Mouse (Mus musculus) liver, adult 2 months (tissue): ENCODE measurements around the gene Gm28051. TPM values are rescaled to one million over a fixed set of nuclear protein-coding genes. Genes with fewer than 3 reads are reported as not detected.

Experiments
- DNase-seq: peaks from one replicate; pipeline ENCODE4 v3.0.0-alpha.2; 2011; ENCODE audit warnings: low read depth, low spot score; ENCODE audit errors: extremely low read depth
- H3K27ac ChIP-seq: fragments of 200-500 bp; replicated peaks from 2 replicates; pipeline ENCODE4 v1.5.1; 2012; ENCODE audit warnings: low read depth, mild to moderate bottlenecking, control low read depth, inconsistent platforms, low read length; ENCODE audit not compliant: insufficient read depth
- H3K27me3 ChIP-seq: fragments of 200-500 bp; 2 replicates; pipeline ENCODE4 v1.6.1; 2012; ENCODE audit warnings: mild to moderate bottlenecking, moderate library complexity, low read length, inconsistent platforms; ENCODE audit not compliant: control insufficient read depth, insufficient read depth
- H3K36me3 ChIP-seq: fragments of 200-500 bp; 2 replicates; pipeline ENCODE4 v1.6.1; 2012; ENCODE audit warnings: low read length, inconsistent platforms; ENCODE audit not compliant: control insufficient read depth, insufficient read depth
- H3K4me1 ChIP-seq: fragments of 200-500 bp; 2 replicates; pipeline ENCODE4 v1.6.1; 2011; ENCODE audit warnings: low read length; ENCODE audit not compliant: control insufficient read depth, insufficient read depth
- H3K4me3 ChIP-seq: fragments of 200-500 bp; 2 replicates; pipeline ENCODE4 v1.5.1; 2011; ENCODE audit warnings: low read depth, mild to moderate bottlenecking, control low read depth, low read length, moderate library complexity; ENCODE audit not compliant: insufficient read depth
- H3K79me2 ChIP-seq: fragments of 200-500 bp; 2 replicates; pipeline ENCODE4 v1.6.1; 2012; ENCODE audit warnings: inconsistent platforms, mild to moderate bottlenecking, low read length, moderate library complexity; ENCODE audit not compliant: control insufficient read depth, insufficient read depth
- H3K9ac ChIP-seq: fragments of 200-500 bp; 2 replicates; pipeline ENCODE4 v1.6.1; 2012; ENCODE audit warnings: low read depth, mild to moderate bottlenecking, control low read depth, inconsistent platforms, low read length
- CTCF ChIP-seq: fragments of 200-500 bp; IDR thresholded peaks from 2 replicates; pipeline ENCODE4 v1.5.1; 2011; ENCODE audit warnings: low read depth, low read length, control low read depth
- POLR2A ChIP-seq: fragments of 200-500 bp; IDR thresholded peaks from 2 replicates; pipeline ENCODE4 v1.6.1; 2011; ENCODE audit warnings: low read length, control low read depth; ENCODE audit not compliant: insufficient read depth; ENCODE audit errors: extremely low read depth
- WGBS: fragments of 180-500 bp; shearing (Covaris S2); methylation state at CpG from one replicate; pipeline ENCODE4 v1.1.7; 2018; 5-methylcytosine and 5-hydroxymethylcytosine counted together
- polyA plus RNA-seq: library from polyadenylated mRNA; depleted of rRNA; stranded (reverse); fragments of >200 nt; gene quantifications from 2 replicates; pipeline ENCODE4 v1.2.3, GENCODE M21; 2012
- total RNA-seq: library from RNA; depleted of rRNA; stranded (reverse); fragments of >200 nt; gene quantifications from 2 replicates; pipeline ENCODE4 v1.2.3, GENCODE M21; 2014

The Gm28051 gene
- total and polyA plus RNA-seq, 2 experiments = not detected

- Histone ChIP-seq H3K27ac (no peak overlapping the region), H3K9ac (no peak overlapping the region), H3K36me3 (peaks cover 3% of the 10 kb centered on the region), H3K4me3 (no peak overlapping the region), H3K4me1 (peaks cover 10% of the 10 kb centered on the region), H3K79me2 (peaks cover 3% of the 10 kb centered on the region; the same call in 1 of the 2 replicates), H3K27me3 (no peaks in the 10 kb centered on the region)
- 77% methylated on average over 7 of the region's 7 CpGs for WGBS
- no peak for DNase-seq
- TF ChIP-seq POLR2A (no peak), CTCF (no peak)
Observed at GRCm38 (mm10) chr12:102742056-102742455, 15.5 kb downstream of the Gm28051 start.

DNA sequence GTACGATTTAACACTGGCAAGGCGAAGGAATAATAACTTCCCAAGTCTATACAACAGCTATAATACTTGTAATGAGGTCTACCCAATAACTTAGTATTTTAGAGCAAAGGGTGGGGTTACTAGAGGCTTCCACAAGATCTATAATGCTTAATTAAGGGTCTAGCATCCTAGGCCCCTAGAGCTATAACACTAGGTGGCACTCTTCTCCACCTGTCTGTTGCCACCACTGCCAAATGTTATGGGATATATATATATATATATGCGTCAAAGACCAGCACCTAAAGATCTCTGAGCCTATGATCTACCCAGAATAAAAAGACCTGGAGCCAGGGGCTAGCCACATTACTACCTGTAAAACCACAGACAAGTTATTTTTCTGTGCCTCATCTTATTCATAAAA is 17.3 kb downstream of the Gm28051 start:
- no peak overlapping the region for H3K27ac ChIP-seq
- no peak for DNase-seq
- H3K27me3 ChIP-seq = no peaks in the 10 kb centered on the region
- H3K4me3 ChIP-seq = no peak overlapping the region
- 73% methylated on average over 3 of the region's 3 CpGs for WGBS
- H3K36me3 ChIP-seq = no peaks in the 10 kb centered on the region
- H3K79me2 ChIP-seq = no peaks in the 10 kb centered on the region; the same call in 1 of the 2 replicates
- no peak overlapping the region for H3K9ac ChIP-seq
- no peak for TF ChIP-seq CTCF
- TF ChIP-seq POLR2A = no peak
- H3K4me1 ChIP-seq = peaks cover 10% of the 10 kb centered on the region

GRCm38 (mm10) chr12:102739096-102739495 is 18.5 kb downstream of the Gm28051 start:
- H3K4me1 ChIP-seq = peaks cover 5% of the 10 kb centered on the region
- TF ChIP-seq POLR2A (no peak), CTCF (no peak)
- H3K27ac ChIP-seq = no peak overlapping the region
- no peaks in the 10 kb centered on the region for H3K79me2 ChIP-seq
- WGBS = 70% methylated on average over 5 of the region's 5 CpGs
- no peak for DNase-seq
- H3K27me3 ChIP-seq = no peaks in the 10 kb centered on the region
- H3K36me3 ChIP-seq = no peaks in the 10 kb centered on the region
- H3K4me3 ChIP-seq = no peak overlapping the region
- no peak overlapping the region for H3K9ac ChIP-seq

DNA sequence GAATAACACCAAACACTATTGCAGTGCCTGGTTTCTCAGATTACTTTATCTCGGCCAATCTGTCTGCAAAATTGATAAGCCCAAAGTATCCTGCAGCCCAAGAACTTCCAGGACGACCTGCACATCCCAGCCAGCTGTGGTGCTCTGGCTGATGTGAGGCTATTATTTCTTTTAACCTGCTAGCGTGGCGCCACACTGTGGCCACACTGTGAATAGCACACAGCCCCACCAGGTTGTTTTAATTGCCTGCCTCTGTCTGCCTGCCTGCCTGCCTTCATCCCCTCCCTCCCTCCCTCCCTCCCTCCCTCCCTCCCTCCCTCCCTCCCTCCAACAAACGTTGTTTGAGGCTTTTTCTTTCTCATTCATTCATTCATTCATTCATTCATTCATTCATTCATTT is 24.2 kb downstream of the Gm28051 start:
- 22% methylated on average over 4 of the region's 5 CpGs for WGBS
- no peak for DNase-seq
- Histone ChIP-seq H3K9ac (no peak overlapping the region), H3K36me3 (no peaks in the 10 kb centered on the region), H3K27ac (no peak overlapping the region), H3K4me1 (no peaks in the 10 kb centered on the region), H3K79me2 (no peaks in the 10 kb centered on the region), H3K27me3 (no peaks in the 10 kb centered on the region), H3K4me3 (no peak overlapping the region)
- TF ChIP-seq CTCF = peak; percentile 86
- no peak for TF ChIP-seq POLR2A

- Histone ChIP-seq H3K27ac (no peak overlapping the region), H3K9ac (no peak overlapping the region), H3K36me3 (no peaks in the 10 kb centered on the region), H3K79me2 (no peaks in the 10 kb centered on the region), H3K4me1 (no peaks in the 10 kb centered on the region), H3K27me3 (no peaks in the 10 kb centered on the region), H3K4me3 (no peak overlapping the region)
- TF ChIP-seq CTCF (no peak), POLR2A (no peak)
- WGBS = 41% methylated on average over 16 of the region's 16 CpGs
- DNase-seq = no peak
Observed at GRCm38 (mm10) chr12:102730798-102731619, 26.6 kb downstream of the Gm28051 start.
